Mouse (Mus musculus): Measurements from ENCODE around the gene Kit. TPM values are rescaled to one million over a fixed set of nuclear protein-coding genes. Genes with fewer than 3 reads are reported as not detected.

Gene Kit
- polyA plus RNA-seq, 1 experiment: not detected

DNA sequence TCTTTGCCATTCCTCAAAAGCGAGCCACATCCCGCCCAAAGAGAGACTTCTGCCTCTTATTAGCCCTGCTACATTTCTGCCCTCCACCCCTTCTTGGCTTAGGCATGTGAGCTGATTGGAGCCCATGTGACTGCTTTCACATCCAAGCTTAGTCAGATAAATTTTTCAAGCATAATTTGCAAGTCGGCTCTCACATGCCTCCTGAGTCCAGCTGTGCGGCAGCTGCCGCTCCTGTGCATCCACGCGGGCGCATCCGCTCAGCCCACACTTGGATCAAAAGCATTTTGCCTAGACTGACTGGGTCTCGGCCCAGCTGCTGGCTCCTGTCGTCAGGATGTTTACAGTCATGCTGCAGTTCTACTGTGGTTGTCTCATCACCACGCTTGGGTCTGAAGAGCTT is 126.9 kb downstream of the Kit start:
- Histone ChIP-seq H3K4me2 (ENCODE audit: low read depth) (no peak overlapping the region), H3K4me3 (no peak overlapping the region), H3ac (ENCODE audit: control insufficient read depth, insufficient read length) (no peak overlapping the region), H3K79me2 (ENCODE audit: control insufficient read depth, insufficient read depth) (no peaks in the 10 kb centered on the region), H3K36me3 (ENCODE audit: control insufficient read depth, insufficient read depth) (no peaks in the 10 kb centered on the region), H3K27me3 (ENCODE audit: control insufficient read depth, insufficient read depth, insufficient read length) (no peaks in the 10 kb centered on the region)
- TF ChIP-seq SRF (IDR thresholded peaks at IDR 0.05; ENCODE audit: control insufficient read depth, insufficient read length, low read depth) (no peak), TCF12 (IDR thresholded peaks at IDR 0.05; ENCODE audit: insufficient read depth, poor library complexity, severe bottlenecking) (no peak), MAX (IDR thresholded peaks at IDR 0.05; ENCODE audit: low read depth) (no peak), CEBPB (IDR thresholded peaks at IDR 0.05; ENCODE audit: insufficient read depth, poor library complexity, severe bottlenecking) (no peak)

DNA sequence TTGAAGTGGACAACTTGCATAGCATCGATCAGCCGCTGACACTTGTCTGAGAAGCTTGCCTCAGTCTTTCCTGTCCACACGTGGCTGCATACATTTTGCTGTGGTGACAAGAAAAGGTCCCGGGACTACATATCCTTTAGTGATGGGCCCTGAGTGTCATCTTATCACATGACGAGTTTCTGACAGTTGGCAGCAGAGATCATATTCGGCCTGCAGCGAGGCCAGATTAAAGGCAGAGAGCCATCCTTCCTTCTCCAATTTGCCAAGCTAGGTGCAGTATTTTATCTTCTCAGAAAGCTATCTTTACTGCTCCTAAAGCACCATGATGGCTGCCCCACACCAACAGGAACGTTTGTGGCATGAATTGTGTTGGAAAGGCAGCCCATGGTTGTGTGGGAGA is 127.4 kb downstream of the Kit start:
- Histone ChIP-seq H3ac (ENCODE audit: control insufficient read depth, insufficient read length) (no peak overlapping the region), H3K27me3 (ENCODE audit: control insufficient read depth, insufficient read depth, insufficient read length) (no peaks in the 10 kb centered on the region), H3K79me2 (ENCODE audit: control insufficient read depth, insufficient read depth) (no peaks in the 10 kb centered on the region), H3K4me3 (no peak overlapping the region), H3K36me3 (ENCODE audit: control insufficient read depth, insufficient read depth) (no peaks in the 10 kb centered on the region), H3K4me2 (ENCODE audit: low read depth) (no peak overlapping the region)
- TF ChIP-seq POLR2A (IDR thresholded peaks at IDR 0.05; ENCODE audit: insufficient read length, low read depth): no peak
- TF ChIP-seq MYOD1 (IDR thresholded peaks at IDR 0.05; ENCODE audit: control insufficient read depth in 1 of 3, insufficient read length in 2 of 3, low read depth in 2 of 3): no peak
- no peak for TF ChIP-seq REST (IDR thresholded peaks at IDR 0.05; ENCODE audit: insufficient read depth, insufficient read length)

DNA sequence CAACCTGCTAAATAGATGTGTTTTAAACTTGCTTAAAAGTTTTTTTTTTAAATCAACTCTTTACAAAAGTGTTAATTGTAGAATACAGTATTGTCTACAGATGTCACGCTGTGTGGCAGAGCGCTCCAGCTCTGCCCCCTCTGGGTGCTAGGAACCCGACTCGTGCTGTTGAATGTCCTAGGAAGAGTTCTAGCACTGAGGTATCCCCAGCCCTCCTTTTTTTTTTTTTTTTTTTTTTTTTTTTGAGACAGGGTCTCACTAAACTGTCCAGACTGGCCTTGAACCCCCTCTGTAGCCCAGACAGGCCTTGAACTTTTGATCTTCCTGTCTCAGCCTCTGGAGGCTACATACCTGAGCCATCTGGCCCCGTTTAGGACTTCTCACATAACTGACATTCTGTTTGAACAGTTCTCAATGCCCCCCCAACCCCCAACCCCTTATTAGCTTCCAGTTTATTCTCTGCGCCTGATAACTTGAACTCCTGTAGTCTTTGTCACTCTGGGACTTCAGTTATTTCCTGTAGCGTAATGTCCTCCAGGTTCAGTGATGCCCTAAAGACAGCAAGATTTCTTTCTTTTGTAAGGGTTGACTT is 130.0 kb downstream of the Kit start:
- no peak for TF ChIP-seq USF1 (IDR thresholded peaks at IDR 0.05; ENCODE audit: low read depth)
- no peak for TF ChIP-seq TCF12 (IDR thresholded peaks at IDR 0.05; ENCODE audit: insufficient read depth, poor library complexity, severe bottlenecking)
- no peak for TF ChIP-seq POLR2A (IDR thresholded peaks at IDR 0.05; ENCODE audit: insufficient read length, low read depth)
- TF ChIP-seq TCF3 (IDR thresholded peaks at IDR 0.05; ENCODE audit: insufficient read length, low read depth): no peak
- TF ChIP-seq REST (IDR thresholded peaks at IDR 0.05; ENCODE audit: insufficient read depth, insufficient read length): no peak
- TF ChIP-seq E2F4 (IDR thresholded peaks at IDR 0.05; ENCODE audit: insufficient read depth): no peak
- TF ChIP-seq MYOG (IDR thresholded peaks at IDR 0.05; ENCODE audit: control insufficient read depth in 1 of 3, insufficient read depth in 1 of 3, insufficient read length in 2 of 3, low read depth in 2 of 3): no peak
- TF ChIP-seq SRF (IDR thresholded peaks at IDR 0.05; ENCODE audit: control insufficient read depth, insufficient read length, low read depth): no peak
- no peak for TF ChIP-seq MYOD1 (IDR thresholded peaks at IDR 0.05; ENCODE audit: control insufficient read depth in 1 of 3, insufficient read length in 2 of 3, low read depth in 2 of 3)
- no peak for TF ChIP-seq CEBPB (IDR thresholded peaks at IDR 0.05; ENCODE audit: insufficient read depth, poor library complexity, severe bottlenecking)
- TF ChIP-seq MAX (IDR thresholded peaks at IDR 0.05; ENCODE audit: low read depth): no peak
- no peaks in the 10 kb centered on the region for H3K79me2 ChIP-seq (ENCODE audit: control insufficient read depth, insufficient read depth)
- H3ac ChIP-seq (ENCODE audit: control insufficient read depth, insufficient read length): no peak overlapping the region
- no peak overlapping the region for H3K4me2 ChIP-seq (ENCODE audit: low read depth)
- H3K36me3 ChIP-seq (ENCODE audit: control insufficient read depth, insufficient read depth): no peaks in the 10 kb centered on the region
- H3K4me3 ChIP-seq: no peak overlapping the region
- H3K27me3 ChIP-seq (ENCODE audit: control insufficient read depth, insufficient read depth, insufficient read length): no peaks in the 10 kb centered on the region

DNA sequence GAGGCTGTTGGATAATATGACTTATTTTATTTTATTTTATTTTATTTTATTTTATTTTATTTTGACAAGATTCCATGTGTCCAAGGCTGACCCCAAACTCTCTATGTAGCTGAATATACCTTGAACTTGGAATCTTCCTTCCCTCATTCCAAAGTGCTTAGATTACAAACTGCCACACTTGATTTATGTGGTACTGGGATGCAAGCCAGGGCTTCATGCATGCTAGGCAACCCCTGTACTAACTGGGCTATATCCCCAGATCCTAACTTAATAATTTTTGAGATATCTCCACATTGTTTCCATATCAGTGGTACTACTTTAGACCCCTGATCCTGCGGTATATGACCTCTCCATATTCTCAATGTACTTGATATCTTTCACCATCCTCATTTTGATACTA is 130.7 kb downstream of the Kit start:
- TF ChIP-seq TCF12 (IDR thresholded peaks at IDR 0.05; ENCODE audit: insufficient read depth, poor library complexity, severe bottlenecking) (no peak), POLR2A (IDR thresholded peaks at IDR 0.05; ENCODE audit: insufficient read length, low read depth) (no peak), TCF3 (IDR thresholded peaks at IDR 0.05; ENCODE audit: insufficient read length, low read depth) (no peak), REST (IDR thresholded peaks at IDR 0.05; ENCODE audit: insufficient read depth, insufficient read length) (no peak), CEBPB (IDR thresholded peaks at IDR 0.05; ENCODE audit: insufficient read depth, poor library complexity, severe bottlenecking) (no peak), MAX (IDR thresholded peaks at IDR 0.05; ENCODE audit: low read depth) (no peak), MYOD1 (IDR thresholded peaks at IDR 0.05; ENCODE audit: control insufficient read depth in 1 of 3, insufficient read length in 2 of 3, low read depth in 2 of 3) (no peak), MYOG (IDR thresholded peaks at IDR 0.05; ENCODE audit: control insufficient read depth in 1 of 3, insufficient read depth in 1 of 3, insufficient read length in 2 of 3, low read depth in 2 of 3) (no peak)
- Histone ChIP-seq H3K4me2 (ENCODE audit: low read depth) (no peak overlapping the region), H3ac (ENCODE audit: control insufficient read depth, insufficient read length) (no peak overlapping the region), H3K4me3 (no peak overlapping the region), H3K36me3 (ENCODE audit: control insufficient read depth, insufficient read depth) (no peaks in the 10 kb centered on the region), H3K27me3 (ENCODE audit: control insufficient read depth, insufficient read depth, insufficient read length) (no peaks in the 10 kb centered on the region), H3K79me2 (ENCODE audit: control insufficient read depth, insufficient read depth) (no peaks in the 10 kb centered on the region)

Data from myocyte (in vitro differentiated cells).